Mouse (Mus musculus): ENCODE data around the gene Foxn3.
A peak's percentile ranks its signal among the peaks of the same experiment; 100 is the strongest.

Gene Foxn3

DNA sequence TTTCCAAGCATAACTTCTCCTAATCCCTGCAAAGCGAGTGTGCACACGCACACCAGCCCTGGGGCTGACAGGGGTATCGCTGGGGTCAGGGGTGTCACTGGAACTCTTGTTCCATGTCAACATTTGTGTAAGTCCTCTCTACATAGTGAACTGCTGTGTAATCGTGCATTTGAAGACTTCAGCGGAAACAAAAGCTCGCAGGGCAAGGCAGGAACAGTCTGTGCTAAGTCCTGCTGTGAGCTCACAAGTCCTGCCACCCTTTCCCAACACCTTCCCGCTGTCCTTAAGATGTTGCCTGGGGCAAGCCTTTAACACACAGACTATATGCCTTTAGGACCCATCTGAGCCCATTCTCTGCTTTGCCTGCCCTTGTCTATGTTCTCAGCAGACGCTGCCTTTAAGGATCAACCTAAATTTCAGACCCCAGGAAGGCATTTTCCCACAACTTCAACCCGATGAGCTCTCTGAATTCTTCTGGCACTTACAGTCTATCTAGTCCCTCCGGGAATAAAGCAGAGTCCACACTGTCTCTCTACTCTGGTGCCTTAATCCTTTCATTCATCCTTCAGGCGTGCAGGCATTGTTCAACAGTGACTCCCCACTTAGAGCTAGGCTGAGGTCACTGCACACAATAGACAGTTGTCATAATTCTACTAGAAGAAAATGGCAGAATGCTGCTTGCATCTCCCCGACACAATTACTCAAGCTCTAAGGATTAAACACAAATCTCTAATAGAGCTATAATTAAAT lies 264.4 kb downstream of the Foxn3 start:
- no peak for DNase-seq (ENCODE audit: extremely low read depth, low read depth)

DNA sequence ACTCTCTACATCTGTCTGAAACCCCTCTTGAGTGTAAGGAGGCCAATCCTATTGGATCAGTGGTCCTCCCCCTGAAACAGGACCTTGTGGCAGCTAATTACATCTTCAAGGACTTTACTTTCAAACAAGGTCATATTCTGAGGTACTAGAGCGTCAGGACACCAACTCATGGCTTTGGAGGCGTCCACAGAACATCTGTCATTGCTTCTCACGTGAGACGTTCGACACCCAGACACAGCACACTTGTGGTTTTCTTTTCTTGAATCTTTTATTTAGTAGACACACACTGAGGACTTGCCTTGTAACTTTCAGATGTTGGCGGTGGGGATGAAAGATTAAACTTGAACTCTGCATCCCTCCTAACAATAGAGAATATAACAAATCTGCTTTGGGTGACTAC lies 265.1 kb downstream of the Foxn3 start:
- no peak for DNase-seq (ENCODE audit: extremely low read depth, low read depth)

DNA sequence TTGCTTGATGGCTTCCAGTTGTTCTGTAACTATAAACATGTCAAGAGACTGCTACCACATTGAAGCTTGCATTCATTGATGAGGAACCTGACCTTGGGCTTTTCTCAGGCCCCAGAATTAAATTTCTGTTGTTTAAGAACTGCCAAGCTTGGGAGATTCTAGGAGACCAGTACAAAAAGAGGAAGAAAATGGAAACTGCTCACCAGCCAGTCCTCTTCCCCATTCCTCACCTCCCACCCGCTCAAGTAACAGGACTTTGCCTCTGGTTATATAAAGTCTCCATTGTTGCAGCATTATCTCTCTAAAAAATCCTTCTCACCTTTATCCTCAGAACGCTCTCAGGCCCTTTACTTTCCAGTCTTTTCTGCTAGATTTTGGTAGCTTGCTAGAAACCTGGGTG lies 265.6 kb downstream of the Foxn3 start:
- no peak for DNase-seq (ENCODE audit: extremely low read depth, low read depth)

DNA sequence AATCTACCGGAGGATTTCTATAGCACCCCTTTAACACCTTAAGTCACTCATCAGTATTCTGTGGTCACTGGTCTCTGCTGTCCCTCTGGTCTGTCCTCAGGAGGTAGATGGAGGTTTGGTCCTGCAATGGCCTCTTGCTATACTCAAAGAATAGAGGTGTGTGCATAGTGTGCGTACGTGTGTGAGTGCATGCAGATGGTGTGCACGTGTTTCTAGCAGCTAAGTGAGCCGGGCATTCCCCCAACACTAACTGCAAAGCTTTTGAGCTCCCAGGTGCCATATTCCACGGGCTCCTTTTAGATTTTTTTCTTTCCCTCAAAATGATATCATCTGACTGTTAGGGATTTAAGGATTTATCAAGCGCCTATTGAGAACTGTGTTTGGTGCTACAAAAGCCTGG lies 269.9 kb downstream of the Foxn3 start:
- no peak for DNase-seq (ENCODE audit: extremely low read depth, low read depth)

DNA sequence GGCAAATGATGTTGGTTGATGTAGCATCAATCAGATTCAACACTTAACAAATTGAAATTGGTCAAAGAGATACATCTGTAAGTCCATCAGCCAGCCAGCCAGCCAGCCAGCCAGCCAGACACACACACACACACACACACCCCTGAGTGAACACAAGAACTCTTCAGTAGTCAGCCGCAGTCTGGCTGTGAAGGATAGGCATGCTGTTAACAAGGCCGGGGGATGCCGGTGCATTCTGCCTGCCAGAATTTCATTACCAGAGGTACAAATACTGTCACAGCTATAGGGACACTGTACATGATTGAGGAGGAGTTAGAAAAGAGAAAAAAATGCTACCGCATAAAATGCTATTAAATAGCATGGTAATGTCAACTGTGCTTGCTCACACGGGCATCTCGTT lies 271.2 kb downstream of the Foxn3 start:
- DNase-seq (ENCODE audit: extremely low read depth, low read depth): no peak

DNA sequence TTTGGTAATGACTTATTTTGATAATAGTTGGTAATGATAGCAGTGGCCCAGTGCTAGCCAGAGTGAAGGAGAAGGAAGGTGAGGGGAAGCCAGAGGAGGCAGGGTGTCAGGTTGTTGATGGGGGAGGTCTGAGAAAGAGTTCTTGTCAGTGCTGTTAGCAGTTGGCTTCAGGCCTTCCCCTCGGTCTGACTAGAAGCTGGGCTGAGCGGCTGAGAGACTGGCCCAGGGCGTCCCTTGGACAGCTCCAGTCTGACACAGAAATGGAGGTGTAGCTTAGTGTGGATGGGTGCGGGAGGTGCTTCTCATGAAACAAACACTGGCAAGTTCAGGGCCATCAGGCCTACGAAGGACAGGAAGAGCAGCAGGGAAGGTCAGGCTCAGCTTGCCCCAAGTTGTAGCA lies 276.3 kb downstream of the Foxn3 start:
- no peak for DNase-seq (ENCODE audit: extremely low read depth, low read depth)

DNA sequence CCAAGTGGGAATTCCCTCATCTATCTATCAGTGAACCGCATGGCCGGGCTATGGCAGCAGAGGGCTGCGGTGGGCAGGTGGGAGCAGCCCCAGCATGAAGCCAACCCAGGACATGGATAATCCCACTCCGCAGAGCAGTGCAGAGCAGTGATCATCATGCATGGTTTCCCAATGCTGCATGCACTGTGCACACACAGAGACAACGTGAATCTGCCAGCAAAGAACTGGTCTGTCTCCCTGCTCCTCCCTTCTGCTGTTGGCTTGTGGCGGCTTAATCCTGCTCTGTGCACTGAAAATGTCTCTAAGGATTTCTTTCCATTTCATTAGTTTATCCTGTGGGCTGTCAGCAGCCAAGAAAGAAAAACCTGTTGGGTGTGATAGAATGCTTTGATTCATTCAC lies 276.7 kb downstream of the Foxn3 start:
- no peak for DNase-seq (ENCODE audit: extremely low read depth, low read depth)

DNA sequence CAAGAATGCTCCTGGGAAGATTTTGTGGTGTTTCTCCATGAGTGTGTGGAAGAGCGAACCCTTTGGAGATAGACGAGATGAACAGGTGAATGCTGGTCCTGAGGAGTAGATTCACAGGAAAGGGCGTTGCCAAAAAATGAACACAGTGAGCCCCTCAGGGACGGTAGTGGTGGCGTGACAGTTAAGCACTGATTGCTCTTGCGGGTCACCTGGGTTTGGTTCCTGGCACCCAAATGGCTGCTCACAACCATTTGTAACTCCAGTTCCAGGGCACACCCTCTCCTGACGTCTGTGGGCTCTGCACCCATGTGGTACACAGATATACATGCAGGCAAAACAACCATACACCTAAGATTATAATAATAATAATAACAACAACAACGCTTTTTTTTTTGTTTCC lies 277.7 kb downstream of the Foxn3 start:
- no peak for DNase-seq (ENCODE audit: extremely low read depth, low read depth)

DNA sequence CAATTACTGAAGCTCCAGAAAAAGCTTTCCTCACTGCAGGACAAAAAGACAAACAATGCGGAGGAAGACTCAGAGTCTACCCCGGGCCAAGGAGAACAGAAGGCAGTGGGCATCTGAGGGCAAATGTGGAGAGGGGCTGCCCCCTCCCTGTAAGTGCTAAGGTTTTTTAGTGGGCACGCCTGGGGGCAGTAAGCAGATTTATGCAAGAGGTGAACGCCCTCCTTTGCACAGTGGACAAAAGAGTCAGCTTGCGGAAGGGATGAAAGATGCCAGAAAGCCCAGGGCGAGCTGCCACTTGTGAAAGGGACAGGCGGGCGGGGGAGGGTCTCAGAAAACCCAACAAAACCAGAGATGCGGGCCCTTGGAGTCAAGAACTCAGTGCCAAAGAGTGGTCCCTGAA lies 278.2 kb downstream of the Foxn3 start:
- no peak for DNase-seq (ENCODE audit: extremely low read depth, low read depth)

DNA sequence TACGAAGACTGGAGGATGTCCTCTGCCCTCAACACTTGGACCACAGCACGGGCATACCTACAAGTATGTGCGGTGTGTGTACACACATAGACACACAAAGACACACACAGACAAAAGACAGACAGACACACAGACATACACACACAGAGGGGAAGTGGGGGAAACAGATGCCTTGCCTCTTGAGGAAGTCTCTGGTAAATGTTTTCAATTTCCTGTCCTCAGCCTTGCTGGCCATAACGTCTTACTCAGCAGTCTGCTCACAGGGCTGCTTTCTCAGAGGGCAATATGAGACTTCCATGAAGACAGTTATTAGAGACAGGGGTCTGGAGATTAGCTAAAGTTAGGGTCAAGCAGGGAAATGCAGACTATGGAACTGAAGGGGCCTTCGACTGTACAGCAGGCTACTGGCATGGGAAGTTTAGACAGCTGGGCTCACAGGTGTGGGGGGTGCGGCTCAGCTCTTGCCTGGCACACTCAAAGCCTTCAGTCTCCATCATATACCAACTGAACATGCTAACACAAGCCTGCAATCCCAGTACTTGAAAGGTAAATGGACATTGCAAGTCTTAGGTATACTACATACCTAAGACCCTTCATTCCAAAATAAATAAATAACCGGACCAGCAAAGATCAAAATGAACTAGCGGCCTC lies 278.8 kb downstream of the Foxn3 start:
- no peak for DNase-seq (ENCODE audit: extremely low read depth, low read depth)

DNA sequence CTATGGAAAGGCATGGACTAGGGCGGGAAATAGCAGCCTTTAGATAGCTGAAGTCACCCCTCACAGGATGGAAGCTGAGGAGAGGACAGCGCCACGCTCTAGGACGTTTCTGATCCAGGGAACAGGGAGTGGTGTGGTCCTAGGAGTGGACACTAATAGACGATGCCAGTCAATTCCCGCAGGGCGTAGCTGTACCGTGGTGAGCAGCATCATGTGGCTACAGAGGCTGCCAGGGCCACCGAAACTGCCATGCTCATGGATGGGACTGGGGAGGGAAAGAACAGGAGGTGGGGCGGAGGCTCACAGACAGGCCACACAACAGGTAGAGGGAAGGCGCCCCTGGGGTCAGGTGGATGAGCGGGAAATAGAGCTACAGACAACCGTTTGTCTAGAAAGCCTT lies 282.6 kb downstream of the Foxn3 start:
- DNase-seq (ENCODE audit: extremely low read depth, low read depth): no peak

DNA sequence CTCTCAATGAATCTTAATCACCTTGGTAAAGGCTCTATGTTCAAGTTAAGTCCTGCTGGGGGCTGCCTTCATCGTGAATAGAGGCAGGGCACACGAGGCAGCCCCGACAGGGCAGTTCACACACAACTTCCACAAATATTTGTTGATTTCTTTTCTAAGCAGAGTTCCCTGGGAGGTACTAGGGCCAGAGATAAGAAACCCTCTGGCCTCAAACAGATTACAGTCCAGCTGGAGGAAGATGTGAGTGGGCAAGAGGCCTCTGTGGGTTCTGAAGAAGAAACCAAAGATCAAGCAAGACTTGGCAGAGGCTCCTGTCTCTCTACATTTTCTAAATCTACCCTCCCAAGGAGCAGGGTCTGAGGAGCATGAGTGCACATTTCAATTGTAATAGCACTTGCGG lies 283.1 kb downstream of the Foxn3 start:
- no peak for DNase-seq (ENCODE audit: extremely low read depth, low read depth)

DNA sequence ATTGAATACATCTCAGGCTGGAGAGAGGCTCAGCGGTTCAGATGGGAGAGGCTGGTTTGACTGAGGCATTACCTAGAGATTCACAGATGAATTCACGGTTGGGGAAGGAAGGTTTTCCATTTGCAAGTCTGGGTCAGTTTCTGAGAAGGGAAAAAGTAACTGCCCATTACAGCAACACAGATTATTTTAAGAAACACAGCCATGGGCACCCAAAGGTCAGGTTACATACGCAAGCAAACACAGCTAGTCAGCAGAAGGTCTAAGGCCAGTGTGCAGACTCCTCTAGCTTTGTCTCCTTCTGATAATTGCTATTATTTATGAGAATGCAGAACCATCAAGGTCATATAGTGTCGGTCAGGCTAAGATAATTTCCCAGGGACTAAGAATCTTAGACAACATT lies 284.0 kb downstream of the Foxn3 start:
- DNase-seq (ENCODE audit: extremely low read depth, low read depth): no peak

DNA sequence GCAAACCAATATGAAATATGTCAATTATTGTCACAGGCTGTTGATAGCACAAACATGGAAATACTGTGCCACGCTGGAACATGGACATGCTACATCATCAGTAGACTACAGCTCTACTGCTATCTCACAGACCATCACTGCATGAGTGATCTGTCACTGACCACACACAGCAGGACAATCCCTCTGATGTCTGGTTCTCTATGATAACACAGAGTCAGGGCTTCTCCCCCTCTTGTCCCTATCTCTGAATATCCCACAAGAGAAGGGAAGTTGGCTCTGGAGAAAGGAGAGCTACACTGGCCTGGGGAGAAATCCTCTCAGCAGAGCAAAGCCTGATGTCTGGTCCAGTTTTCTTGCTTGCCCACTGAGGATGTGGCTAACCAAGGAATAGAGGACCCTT lies 288.8 kb downstream of the Foxn3 start:
- peak; percentile 61 for DNase-seq (ENCODE audit: extremely low read depth, low read depth)

DNA sequence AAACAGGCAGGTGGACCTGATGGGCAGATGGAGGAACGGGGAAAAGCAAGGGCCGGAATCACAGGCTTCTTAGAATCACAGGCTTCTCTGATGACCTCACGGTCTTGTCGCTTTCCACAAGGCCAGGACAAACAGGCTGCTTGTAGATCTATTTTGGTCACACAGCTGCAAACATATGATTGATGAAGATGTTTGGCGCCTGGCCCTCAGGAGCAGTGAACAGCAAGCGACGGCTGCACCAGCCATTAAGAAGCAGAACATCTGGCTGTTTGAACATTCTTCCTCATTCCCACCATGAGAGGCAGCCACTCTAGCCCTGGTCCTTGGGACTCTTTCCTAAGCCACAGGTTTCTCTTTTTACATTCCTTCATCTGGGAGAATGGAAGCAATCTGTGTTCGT lies 294.0 kb downstream of the Foxn3 start:
- DNase-seq (ENCODE audit: extremely low read depth, low read depth): no peak

DNA sequence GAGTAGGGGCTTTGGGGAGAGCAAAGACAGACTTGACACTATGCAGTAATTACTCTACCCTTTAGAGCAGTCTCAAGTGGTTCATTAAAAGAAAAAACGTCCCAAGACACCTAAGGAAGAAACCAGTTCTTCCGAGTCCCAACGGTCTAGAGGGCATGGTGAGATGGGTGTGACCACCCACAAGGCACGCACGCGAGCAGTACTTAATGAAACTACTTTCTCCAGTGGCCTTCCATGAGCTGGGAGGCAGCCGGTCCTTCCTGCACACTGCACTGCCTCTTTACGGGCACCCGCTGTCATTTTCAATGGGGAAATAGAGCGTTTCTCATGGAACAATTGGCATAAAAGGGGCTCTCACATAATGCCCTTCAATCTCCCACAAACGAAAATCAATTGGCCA lies 294.4 kb downstream of the Foxn3 start:
- DNase-seq (ENCODE audit: extremely low read depth, low read depth): no peak

DNA sequence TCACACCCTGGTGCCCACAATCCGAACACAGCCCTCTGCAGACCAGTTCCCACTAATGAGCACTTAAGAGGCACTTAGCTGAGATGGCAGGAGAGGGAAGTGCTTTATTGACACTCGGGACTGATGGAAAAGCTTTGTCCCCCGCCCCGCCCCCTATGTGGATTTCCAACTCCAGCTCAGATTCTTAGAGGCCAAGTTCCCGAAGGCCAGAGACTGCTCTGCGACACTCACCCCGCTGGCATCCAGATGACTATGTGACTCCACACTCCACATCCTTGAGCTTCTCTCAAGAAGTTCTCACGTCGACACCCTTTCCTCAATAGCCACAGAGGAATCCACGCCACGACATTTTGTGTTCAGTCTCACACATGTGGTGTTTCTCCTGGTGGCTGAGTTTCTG lies 295.6 kb downstream of the Foxn3 start:
- no peak for DNase-seq (ENCODE audit: extremely low read depth, low read depth)

DNA sequence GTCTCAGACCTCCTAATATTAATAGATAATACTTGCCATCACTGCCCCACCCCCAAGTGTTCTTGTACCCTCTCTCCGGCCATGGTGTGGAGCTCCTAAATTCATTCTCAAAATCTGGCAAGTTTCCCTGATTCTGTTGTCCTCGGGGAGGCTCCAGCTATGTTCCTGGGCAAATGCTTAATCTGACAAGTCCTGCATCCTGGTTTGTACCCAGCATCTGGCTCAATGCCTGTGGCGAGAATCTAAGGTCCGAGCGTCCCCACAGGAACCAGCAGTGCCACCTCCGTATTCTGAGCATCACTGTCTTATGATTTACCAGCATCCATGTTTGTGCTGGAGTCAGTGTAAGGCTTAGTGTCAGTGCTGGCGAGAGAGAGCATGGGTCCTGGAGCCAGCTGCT lies 296.9 kb downstream of the Foxn3 start:
- DNase-seq (ENCODE audit: extremely low read depth, low read depth): no peak

DNA sequence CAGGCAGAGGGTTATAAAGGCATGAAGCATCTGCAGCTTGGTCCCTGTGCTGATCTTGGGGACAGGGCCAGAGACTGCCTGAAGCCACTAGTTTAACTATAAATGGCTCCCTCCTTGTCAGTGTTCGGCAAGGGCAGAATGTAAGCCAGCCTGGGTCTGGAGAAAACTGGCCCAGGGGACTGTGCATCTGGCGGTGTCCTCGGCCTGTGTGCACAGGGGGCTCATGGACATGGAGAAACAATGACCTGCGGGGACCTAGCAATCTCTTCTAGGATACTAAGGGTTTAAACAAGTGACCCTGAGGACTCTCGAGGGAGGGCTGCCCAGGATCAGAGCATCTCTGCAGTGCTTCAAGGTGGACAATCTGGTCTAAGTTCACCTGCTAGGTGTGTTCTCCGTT lies 297.6 kb downstream of the Foxn3 start:
- no peak for DNase-seq (ENCODE audit: extremely low read depth, low read depth)

DNA sequence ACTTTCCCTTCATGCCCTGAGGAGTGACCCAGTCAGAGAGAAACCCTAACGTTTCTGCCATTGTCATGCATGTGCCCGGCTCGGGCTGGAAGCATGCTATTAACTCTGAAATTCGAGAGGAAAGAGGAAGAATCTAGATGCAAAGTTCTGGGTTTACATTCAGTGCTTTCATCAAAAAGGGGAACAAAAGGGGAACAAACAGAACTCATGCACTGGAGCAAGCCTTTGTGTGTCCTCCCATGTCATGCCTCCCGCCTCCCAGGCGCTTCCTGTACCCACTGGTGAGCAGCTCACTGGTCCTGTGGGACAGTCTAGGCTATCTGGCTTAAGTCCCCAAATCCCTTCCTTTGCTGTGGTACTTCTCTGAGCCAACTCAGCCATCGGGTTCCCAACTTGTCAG lies 299.0 kb downstream of the Foxn3 start:
- peak; percentile 41 for DNase-seq (ENCODE audit: extremely low read depth, low read depth)

DNA sequence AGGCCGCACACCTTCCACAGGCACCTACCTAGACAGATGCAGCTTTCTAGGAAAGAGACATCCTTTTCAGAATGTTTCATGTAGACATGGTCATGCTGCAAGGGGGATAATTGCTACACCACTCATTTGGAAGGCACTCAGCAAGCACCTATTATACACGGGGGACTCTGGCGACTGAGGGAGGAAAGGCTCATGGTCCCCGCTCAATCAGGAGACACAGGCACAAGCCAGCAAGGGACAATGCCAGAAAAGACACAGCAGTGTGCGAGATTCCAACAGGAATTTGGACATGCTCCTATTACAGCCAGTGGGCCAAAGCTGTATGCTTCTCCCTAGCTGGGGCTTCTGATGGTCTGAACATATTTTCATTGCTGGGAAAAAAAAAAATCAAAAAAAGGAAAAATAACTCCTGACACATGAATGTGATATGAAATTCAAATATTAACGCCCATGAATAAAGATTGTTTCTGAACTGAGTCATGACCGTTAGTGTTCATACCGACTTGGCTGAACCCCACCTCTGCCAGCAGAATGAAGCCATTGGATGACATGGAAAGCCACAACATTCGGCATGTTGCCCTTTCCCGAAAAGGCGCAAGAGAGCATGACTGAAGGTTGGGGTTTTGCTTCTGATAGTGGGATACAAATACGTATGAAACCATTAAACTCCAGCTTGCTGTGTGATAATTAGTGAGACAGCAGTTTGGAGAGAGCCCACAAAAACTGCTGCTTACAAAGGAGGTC lies 299.6 kb downstream of the Foxn3 start:
- no peak for DNase-seq (ENCODE audit: extremely low read depth, low read depth)

DNA sequence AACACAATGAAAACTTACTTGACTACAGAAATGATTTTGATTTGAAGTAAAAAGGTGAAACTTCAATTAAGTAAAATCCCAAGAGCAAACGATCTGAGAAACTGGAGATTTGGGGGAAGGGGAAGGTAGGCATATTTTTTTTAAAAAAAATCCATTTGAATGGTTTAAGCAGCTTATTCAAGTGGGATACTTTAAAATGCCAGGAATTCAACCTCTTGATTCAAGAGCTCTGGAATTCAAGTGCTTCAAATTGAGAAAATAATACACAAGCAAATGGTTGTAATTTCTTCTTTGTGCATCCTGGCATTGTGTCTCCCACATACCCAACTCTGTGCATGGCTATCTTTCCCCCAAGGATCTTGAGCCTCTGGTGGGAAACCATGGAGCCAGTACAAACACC lies 300.5 kb downstream of the Foxn3 start:
- DNase-seq (ENCODE audit: extremely low read depth, low read depth): no peak

Measured in MEL-GATA-1-ER (cell line).